Mouse (Mus musculus) small intestine, adult 2 months (tissue): ENCODE data around the gene Pi16.

ENCODE experiments used
- CTCF ChIP-seq: fragments of 200-500 bp; IDR thresholded peaks from 2 replicates; pipeline ENCODE4 v1.5.1; 2012; ENCODE audit warnings: low read depth, mild to moderate bottlenecking, control low read depth, inconsistent platforms, low read length, moderate library complexity, mixed read lengths; ENCODE audit not compliant: insufficient replicate concordance, insufficient read length; ENCODE audit errors: extremely low read depth
- POLR2A ChIP-seq: fragments of 200-500 bp; IDR thresholded peaks from 2 replicates; pipeline ENCODE4 v1.6.1; 2012; ENCODE audit warnings: low read depth, mild to moderate bottlenecking, control low read depth, inconsistent platforms, low read length, moderate library complexity

GRCm38 (mm10) chr17:29297813-29298212 is 19.7 kb upstream of the Pi16 start:
- TF ChIP-seq CTCF (no peak), POLR2A (no peak)
